Mouse (Mus musculus) neural tube, embryonic 14.5 days (tissue): ENCODE results near the gene Rpa1. TPM values are rescaled to one million over a fixed set of nuclear protein-coding genes. Genes with fewer than 3 reads are reported as not detected.

Experiments
- ATAC-seq: fragments of 200-750 bp; cut with Nextera tagmentation; 2 replicates; pipeline ENCODE4 v1.8.0; 2017; ENCODE audit warnings: low read depth, mild to moderate bottlenecking, moderate TSS enrichment, moderate library complexity
- H3K27ac ChIP-seq: fragments of 300-500 bp; sonication (generic); 2 replicates; pipeline ENCODE4 v1.5.1; 2014; ENCODE audit warnings: low read depth, mild to moderate bottlenecking, control low read depth, low read length, moderate library complexity, mixed read lengths
- H3K27me3 ChIP-seq: fragments of 300-500 bp; sonication (generic); 2 replicates; pipeline ENCODE4 v1.6.1; 2014; ENCODE audit warnings: low read length; ENCODE audit not compliant: control insufficient read depth, insufficient read depth
- H3K36me3 ChIP-seq: fragments of 300-500 bp; sonication (generic); 2 replicates; pipeline ENCODE4 v1.6.1; 2014; ENCODE audit warnings: low read length, mixed read lengths; ENCODE audit not compliant: control insufficient read depth, insufficient read depth
- H3K4me1 ChIP-seq: fragments of 300-500 bp; sonication (generic); 2 replicates; pipeline ENCODE4 v1.6.1; 2014; ENCODE audit warnings: low read length; ENCODE audit not compliant: control insufficient read depth, insufficient read depth
- H3K4me2 ChIP-seq: fragments of 300-500 bp; sonication (generic); 2 replicates; pipeline ENCODE4 v1.6.1; 2014; ENCODE audit warnings: mild to moderate bottlenecking, low read depth, low read length, control low read depth
- H3K4me3 ChIP-seq: fragments of 300-500 bp; sonication (generic); 2 replicates; pipeline ENCODE4 v1.5.1; 2014; ENCODE audit warnings: low read depth, low read length, control low read depth, mixed read lengths
- H3K9ac ChIP-seq: fragments of 300-500 bp; sonication (generic); replicated peaks from 2 replicates; pipeline ENCODE4 v1.6.1; 2014; ENCODE audit warnings: low read depth, mild to moderate bottlenecking, control low read depth, low read length, mixed read lengths
- H3K9me3 ChIP-seq: fragments of 300-500 bp; sonication (generic); 2 replicates; pipeline ENCODE4 v1.6.1; 2016; ENCODE audit warnings: low read length; ENCODE audit not compliant: control insufficient read depth
- WGBS: fragments of 180-500 bp; shearing (Covaris S2); extraction: QIAGEN DNeasy Blood & Tissue Kit; methylation state at CpG from one replicate; pipeline ENCODE4 v1.1.7; 2014; 5-methylcytosine and 5-hydroxymethylcytosine counted together
- polyA plus RNA-seq: library from polyadenylated mRNA; unstranded; fragments of >200 nt; fragmentation: Nextera tagmentation; extraction: Ambion mirVana; gene quantifications from 2 replicates; pipeline ENCODE4 v1.2.1, GENCODE M21; 2014

Rpa1 gene
- polyA plus RNA-seq, 1 experiment from 2014 or later: 41.4 TPM

GRCm38 (mm10) chr11:75259416-75259815 lies 88.7 kb downstream of the Rpa1 start:
- Histone ChIP-seq H3K4me2 (no peak overlapping the region), H3K27ac (no peak overlapping the region), H3K4me3 (no peak overlapping the region), H3K9ac (no peak overlapping the region), H3K27me3 (no peaks in the 10 kb centered on the region), H3K4me1 (peaks cover 22% of the 10 kb centered on the region), H3K9me3 (no peaks in the 10 kb centered on the region), H3K36me3 (no peaks in the 10 kb centered on the region)
- 68% methylated on average over 6 of the region's 6 CpGs for WGBS
- ATAC-seq: no peak

GRCm38 (mm10) chr11:75257056-75257648 lies 91.0 kb downstream of the Rpa1 start:
- no peak overlapping the region for H3K27ac ChIP-seq
- no peaks in the 10 kb centered on the region for H3K36me3 ChIP-seq
- no peak for ATAC-seq
- H3K4me1 ChIP-seq: peaks cover 14% of the 10 kb centered on the region
- no peak overlapping the region for H3K9ac ChIP-seq
- no peak overlapping the region for H3K4me3 ChIP-seq
- H3K9me3 ChIP-seq: no peaks in the 10 kb centered on the region
- H3K4me2 ChIP-seq: no peak overlapping the region
- WGBS: 67% methylated on average over 4 of the region's 4 CpGs
- H3K27me3 ChIP-seq: no peaks in the 10 kb centered on the region

GRCm38 (mm10) chr11:75255330-75255729 lies 92.8 kb downstream of the Rpa1 start:
- WGBS: 84% methylated on average over 5 of the region's 5 CpGs
- no peak overlapping the region for H3K4me3 ChIP-seq
- peaks cover 4% of the 10 kb centered on the region; the same call in 1 of the 2 replicates for H3K4me1 ChIP-seq
- H3K36me3 ChIP-seq: no peaks in the 10 kb centered on the region
- ATAC-seq: no peak
- H3K4me2 ChIP-seq: no peak overlapping the region
- no peak overlapping the region for H3K9ac ChIP-seq
- no peak overlapping the region for H3K27ac ChIP-seq
- no peaks in the 10 kb centered on the region for H3K27me3 ChIP-seq
- no peaks in the 10 kb centered on the region for H3K9me3 ChIP-seq

GRCm38 (mm10) chr11:75254252-75254912 lies 93.7 kb downstream of the Rpa1 start:
- ATAC-seq: no peak
- Histone ChIP-seq H3K27me3 (no peaks in the 10 kb centered on the region), H3K9me3 (no peaks in the 10 kb centered on the region), H3K36me3 (no peaks in the 10 kb centered on the region), H3K9ac (no peak overlapping the region), H3K27ac (no peak overlapping the region), H3K4me1 (no peaks in the 10 kb centered on the region), H3K4me3 (no peak overlapping the region), H3K4me2 (no peak overlapping the region)
- 70% methylated on average over 13 of the region's 13 CpGs for WGBS

GRCm38 (mm10) chr11:75251557-75252070 lies 96.5 kb downstream of the Rpa1 start:
- H3K27ac ChIP-seq: no peak overlapping the region
- H3K9ac ChIP-seq: no peak overlapping the region
- H3K27me3 ChIP-seq: no peaks in the 10 kb centered on the region
- H3K4me3 ChIP-seq: no peak overlapping the region
- no peaks in the 10 kb centered on the region for H3K9me3 ChIP-seq
- H3K36me3 ChIP-seq: no peaks in the 10 kb centered on the region
- ATAC-seq: no peak
- WGBS: 59% methylated on average over 7 of the region's 7 CpGs
- H3K4me2 ChIP-seq: no peak overlapping the region
- H3K4me1 ChIP-seq: no peaks in the 10 kb centered on the region

GRCm38 (mm10) chr11:75251006-75251512 lies 97.1 kb downstream of the Rpa1 start:
- no peak for ATAC-seq

GRCm38 (mm10) chr11:75249588-75249987 lies 98.5 kb downstream of the Rpa1 start:
- WGBS: 72% methylated on average over 9 of the region's 9 CpGs
- Histone ChIP-seq H3K27ac (peak overlapping the region; percentile 17; the same call in 1 of the 2 replicates), H3K9ac (no peak overlapping the region), H3K4me1 (peaks cover 4% of the 10 kb centered on the region; the same call in 1 of the 2 replicates), H3K4me3 (no peak overlapping the region), H3K36me3 (no peaks in the 10 kb centered on the region), H3K9me3 (no peaks in the 10 kb centered on the region), H3K4me2 (no peak overlapping the region), H3K27me3 (no peaks in the 10 kb centered on the region)
- ATAC-seq: no peak

More at GRCm38 (mm10) chr11:75251006-75251512, 97.1 kb downstream of the Rpa1 start:
- H3K27ac ChIP-seq: no peak overlapping the region
- 83% methylated on average over 4 of the region's 4 CpGs for WGBS
- no peak overlapping the region for H3K9ac ChIP-seq
- H3K4me1 ChIP-seq: no peaks in the 10 kb centered on the region
- H3K36me3 ChIP-seq: no peaks in the 10 kb centered on the region
- no peak overlapping the region for H3K4me3 ChIP-seq
- H3K4me2 ChIP-seq: no peak overlapping the region
- no peaks in the 10 kb centered on the region for H3K27me3 ChIP-seq
- no peaks in the 10 kb centered on the region for H3K9me3 ChIP-seq
